Mouse (Mus musculus): Measurements from ENCODE around the gene Nrxn2.

DNA sequence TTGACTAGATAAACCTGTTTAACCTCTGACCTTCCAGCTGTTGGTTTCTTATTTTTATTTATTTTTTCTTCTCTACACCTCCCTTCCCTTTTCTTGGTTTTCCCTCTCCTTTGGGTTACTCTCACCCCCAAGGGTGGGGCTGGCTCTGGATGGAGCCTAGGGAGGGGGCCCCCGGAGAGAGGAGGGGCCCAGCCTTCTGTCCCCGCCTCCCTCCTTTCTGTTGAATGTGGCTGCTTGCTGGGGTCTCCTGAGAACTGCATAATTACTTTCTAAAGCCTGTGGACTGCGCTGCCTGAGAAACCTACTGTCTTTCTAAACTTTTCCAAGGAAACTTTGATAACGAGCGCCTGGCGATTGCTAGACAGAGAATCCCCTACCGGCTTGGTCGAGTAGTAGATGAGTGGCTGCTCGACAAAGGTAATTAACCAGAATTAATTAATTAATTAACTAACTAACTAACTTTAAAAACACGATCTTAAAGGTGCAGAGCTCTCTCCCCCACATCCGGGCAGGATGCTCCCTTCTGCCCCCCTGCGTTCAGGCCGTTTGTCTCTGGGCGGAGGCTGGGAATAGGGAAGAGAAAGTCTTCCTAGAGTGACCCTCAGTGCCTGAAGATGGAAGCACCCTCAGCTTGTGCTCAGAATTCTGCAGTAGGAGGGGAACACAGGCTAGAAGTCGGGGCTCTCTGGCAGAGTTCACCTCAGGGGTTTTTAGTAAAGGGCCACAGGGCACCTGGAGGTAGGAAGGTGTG is 95.0 kb downstream of the Nrxn2 start:
- TF ChIP-seq POLR2A (IDR thresholded peaks at IDR 0.05; ENCODE audit: insufficient read depth, low read length) (no peak), CTCF (IDR thresholded peaks at IDR 0.05; ENCODE audit: low read depth, low read length) (peak; percentile 55), EP300 (IDR thresholded peaks at IDR 0.05; ENCODE audit: insufficient read depth, low read depth, low read length) (no peak)

All from ES-Bruce4 (cell line).